Mouse (Mus musculus) lung, postnatal 0 days (tissue): ENCODE results near the gene Zswim9.

Experiments
- CTCF ChIP-seq: IDR thresholded peaks from 2 replicates; pipeline ENCODE4 v1.5.1; 2016; ENCODE audit warnings: antibody characterized with exemption, mild to moderate bottlenecking
- EP300 ChIP-seq: IDR thresholded peaks from 2 replicates; pipeline ENCODE4 v1.6.1; 2016; ENCODE audit warnings: antibody characterized with exemption, mild to moderate bottlenecking, control low read depth

- TF ChIP-seq EP300, result no peak
- TF ChIP-seq CTCF, result no peak
Measured at GRCm38 (mm10) chr7:13309407-13309806, 30.9 kb upstream of the Zswim9 start.
